Mouse (Mus musculus) bone marrow macrophage, adult 2 months (primary cell): ENCODE data around the gene Dhx34.

Experiments
- CTCF ChIP-seq: IDR thresholded peaks from 2 replicates; pipeline ENCODE4 v1.5.1; 2012; ENCODE audit warnings: low read depth, mild to moderate bottlenecking, low read length, moderate library complexity
- POLR2A ChIP-seq: IDR thresholded peaks from 2 replicates; pipeline ENCODE4 v1.6.1; 2012; ENCODE audit warnings: mild to moderate bottlenecking, low read depth, low read length, borderline replicate concordance

DNA sequence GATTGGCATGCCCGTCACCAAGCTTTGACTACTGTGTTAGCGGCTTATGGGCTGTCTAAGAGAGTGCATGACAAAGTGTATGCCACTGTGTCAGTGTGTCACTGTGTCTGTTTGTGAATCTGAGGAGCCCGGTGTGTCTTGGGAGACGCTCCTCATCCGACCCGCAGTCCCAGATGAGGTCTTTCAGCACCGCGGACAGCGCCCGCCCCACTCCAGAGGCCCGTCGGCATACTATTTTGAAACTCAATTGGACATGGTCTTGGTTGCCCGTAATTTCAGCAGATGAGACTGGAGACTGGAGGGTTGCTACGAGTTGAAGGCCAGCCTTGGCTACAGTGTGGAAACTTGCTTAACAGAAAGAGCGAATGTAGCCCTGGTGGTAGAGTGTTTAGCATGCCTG is 74.2 kb downstream of the Dhx34 start:
- no peak for TF ChIP-seq CTCF
- TF ChIP-seq POLR2A = no peak
